Mouse (Mus musculus) left cerebral cortex, postnatal 4 days (tissue): ENCODE measurements around the gene Zcrb1. TPM values are rescaled to one million over a fixed set of nuclear protein-coding genes. Genes with fewer than 3 reads are reported as not detected.

ENCODE experiments used
- DNase-seq: peaks from one replicate; pipeline ENCODE4 v3.0.0-alpha.2; 2022
- intact Hi-C: fragments of 180-260 bp; cut with DNase I; formaldehyde crosslinking; loops from one replicate; pipeline ENCODE4 v1.15.1; 2025
- total RNA-seq, 2 experiments: library from RNA; stranded (reverse); gene quantifications; 2 replicates each; pipeline ENCODE4 v1.2.3; 2021

Zcrb1 gene
- 10 to 100 TPM; 81.9 to 85.9 TPM for total RNA-seq

- intact Hi-C loops = no loop called here
- DNase-seq = peak; percentile 80
These were observed at the start of gene Zcrb1, which contains the start of gene Pphln1 for GRCm38 (mm10) chr15:93397826-93398698. TSS of gene Zcrb1 (minus strand) at chr15:93398334. TSS of gene Pphln1 (plus strand) at chr15:93398350.

GRCm38 (mm10) chr15:93443676-93444075 is 45.5 kb upstream of the Zcrb1 start:
- no peak for DNase-seq
- intact Hi-C loops = no loop called here

GRCm38 (mm10) chr15:93442271-93442670 is 44.1 kb upstream of the Zcrb1 start:
- intact Hi-C loops = no loop called here
- DNase-seq = no peak

- intact Hi-C loops = no loop called here
- DNase-seq = peak; percentile 56
These were observed 40.5 kb upstream of the Zcrb1 start for GRCm38 (mm10) chr15:93438663-93439062.

GRCm38 (mm10) chr15:93435998-93436397 is 37.9 kb upstream of the Zcrb1 start:
- no peak for DNase-seq
- intact Hi-C loops = no loop called here

GRCm38 (mm10) chr15:93433811-93434210 is 35.7 kb upstream of the Zcrb1 start:
- DNase-seq = no peak

GRCm38 (mm10) chr15:93422537-93422936 is 24.4 kb upstream of the Zcrb1 start:
- DNase-seq = no peak
- intact Hi-C loops = no loop called here

More at GRCm38 (mm10) chr15:93433811-93434210, 35.7 kb upstream of the Zcrb1 start:
- intact Hi-C loops = loop anchor here (5.0 kb wide), 1 partner anchor 167 kb away; no protein-coding TSS in a partner anchor

- DNase-seq = peak; percentile 14
- intact Hi-C loops = no loop called here
These were observed 22.5 kb upstream of the Zcrb1 start for GRCm38 (mm10) chr15:93420596-93420995.

GRCm38 (mm10) chr15:93416300-93416699 is 18.2 kb upstream of the Zcrb1 start:
- DNase-seq = no peak
- intact Hi-C loops = no loop called here

- DNase-seq = no peak
- intact Hi-C loops = no loop called here
These were observed 16.3 kb upstream of the Zcrb1 start for GRCm38 (mm10) chr15:93414456-93414855.

- intact Hi-C loops = no loop called here
- DNase-seq = no peak
These were observed 14.3 kb upstream of the Zcrb1 start for GRCm38 (mm10) chr15:93412445-93412844.

- intact Hi-C loops = no loop called here
These were observed 8.4 kb upstream of the Zcrb1 start for GRCm38 (mm10) chr15:93406492-93406891.

GRCm38 (mm10) chr15:93405446-93405986 is 7.4 kb upstream of the Zcrb1 start:
- intact Hi-C loops = no loop called here

More at GRCm38 (mm10) chr15:93406492-93406891, 8.4 kb upstream of the Zcrb1 start:
- no peak for DNase-seq

GRCm38 (mm10) chr15:93404849-93405248 is 6.7 kb upstream of the Zcrb1 start:
- DNase-seq = no peak
- intact Hi-C loops = no loop called here

More at GRCm38 (mm10) chr15:93405446-93405986, 7.4 kb upstream of the Zcrb1 start:
- no peak for DNase-seq

- no peak for DNase-seq
- intact Hi-C loops = no loop called here
These were observed 4.6 kb upstream of the Zcrb1 start for GRCm38 (mm10) chr15:93402730-93403129.

- no peak for DNase-seq
- intact Hi-C loops = no loop called here
These were observed 3.3 kb upstream of the Zcrb1 start for GRCm38 (mm10) chr15:93401446-93401845.

GRCm38 (mm10) chr15:93398699-93399540 is 786 bp upstream of the Zcrb1 start:
- intact Hi-C loops = no loop called here
- peak; percentile 5 for DNase-seq

GRCm38 (mm10) chr15:93397269-93397668 is 865 bp downstream of the Zcrb1 start:
- DNase-seq = no peak
- intact Hi-C loops = no loop called here

GRCm38 (mm10) chr15:93381337-93381736 is 16.8 kb downstream of the Zcrb1 start:
- intact Hi-C loops = no loop called here

GRCm38 (mm10) chr15:93379177-93379576 is 19.0 kb downstream of the Zcrb1 start:
- intact Hi-C loops = no loop called here

More at GRCm38 (mm10) chr15:93381337-93381736, 16.8 kb downstream of the Zcrb1 start:
- no peak for DNase-seq

GRCm38 (mm10) chr15:93375696-93376095 is 22.4 kb downstream of the Zcrb1 start:
- intact Hi-C loops = no loop called here
- no peak for DNase-seq

More at GRCm38 (mm10) chr15:93379177-93379576, 19.0 kb downstream of the Zcrb1 start:
- DNase-seq = no peak
